ENCODE assay signal across 8 mouse cellular contexts in the genomic region with DNA sequence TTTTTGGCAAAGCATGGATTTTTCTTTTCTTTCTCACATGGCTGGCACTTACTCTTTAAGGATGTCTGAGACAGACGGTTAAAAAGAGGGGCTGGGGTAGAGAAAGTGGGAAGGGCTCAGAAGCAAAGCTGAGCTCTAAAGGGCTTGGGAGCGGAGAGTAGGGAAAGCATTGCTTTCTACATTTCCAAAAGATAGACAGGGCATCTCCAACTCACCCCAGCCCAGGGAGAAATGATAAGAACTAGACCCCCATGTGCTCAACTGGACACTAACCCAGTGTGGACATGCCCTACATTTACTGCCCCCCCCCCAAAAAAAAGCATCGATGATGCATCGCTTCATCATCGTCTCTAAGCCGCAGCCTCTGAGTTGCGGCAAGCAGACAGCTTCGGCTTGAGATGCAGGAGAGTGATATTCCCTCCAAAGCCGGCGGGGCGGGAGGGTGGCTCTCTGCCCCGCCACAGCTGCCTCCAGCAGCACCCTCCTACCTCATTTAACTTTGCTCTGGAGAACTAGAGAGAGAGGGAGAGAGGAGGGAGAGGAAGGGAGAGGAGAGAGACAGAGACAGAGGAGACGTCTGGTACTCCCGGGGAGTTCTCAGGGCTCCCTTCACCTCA. TPM values are rescaled to one million over a fixed set of nuclear protein-coding genes. Genes with fewer than 3 reads are reported as not detected.
DNase-seq lines count a peak whose midpoint lies in the region; ATAC-seq and TF ChIP-seq lines count a peak whose summit lies in the region.

No protein-coding gene starts in this region.

- no peak overlapping the region; the same call in 1 of the 2 replicates for H3K9ac ChIP-seq in lung, embryonic 14.5 days
- peak overlapping the region; percentile 73 for H3K9ac ChIP-seq in hindbrain, embryonic 13.5 days

- TF ChIP-seq POLR2A in lung, adult 2 months (IDR thresholded peaks at IDR 0.05; ENCODE audit: borderline replicate concordance, extremely low read depth, low read depth, low read length), result no peak

- H3K4me1 ChIP-seq in lung, embryonic 14.5 days (ENCODE audit: insufficient read depth), result no peaks in the 10 kb centered on the region
- H3K4me1 ChIP-seq in lung, adult 2 months (ENCODE audit: control insufficient read depth, insufficient read depth, low read length), result no peaks in the 10 kb centered on the region
- peaks cover 39% of the 10 kb centered on the region for H3K4me1 ChIP-seq in hindbrain, embryonic 13.5 days (replicated peaks)

- ATAC-seq in CD4-positive, CD25-positive, alpha-beta regulatory T cell, adult 4 months, result no peak
- ATAC-seq in lung, embryonic 14.5 days (ENCODE audit: insufficient read depth), result no peak
- ATAC-seq in hindbrain, embryonic 13.5 days (ENCODE audit: low FRiP score), result no peak

- 7% methylated on average over 14 of the region's 14 CpGs for WGBS in lung, embryonic 14.5 days
- 13% methylated on average over 14 of the region's 14 CpGs for WGBS in lung, adult 2 months
- WGBS in hindbrain, embryonic 13.5 days, result 9% methylated on average over 14 of the region's 14 CpGs

- H3K27ac ChIP-seq in lung, embryonic 14.5 days (ENCODE audit: low read depth), result no peak overlapping the region
- H3K27ac ChIP-seq in hindbrain, embryonic 13.5 days, result peak overlapping the region; percentile 71

- no peaks in the 10 kb centered on the region for H3K36me3 ChIP-seq in lung, embryonic 14.5 days (ENCODE audit: insufficient read depth)
- no peaks in the 10 kb centered on the region for H3K36me3 ChIP-seq in hindbrain, embryonic 13.5 days

- no peak for TF ChIP-seq CTCF in lung, embryonic 14.5 days (IDR thresholded peaks at IDR 0.05; ENCODE audit: low read depth)
- no peak for TF ChIP-seq CTCF in lung, adult 2 months (IDR thresholded peaks at IDR 0.05; ENCODE audit: insufficient read depth, low read length)

- H3K9me3 ChIP-seq in lung, embryonic 14.5 days (ENCODE audit: low read depth, low read length), result no peaks in the 10 kb centered on the region
- H3K9me3 ChIP-seq in hindbrain, embryonic 13.5 days, result no peaks in the 10 kb centered on the region

- H3K27me3 ChIP-seq in lung, embryonic 14.5 days (ENCODE audit: insufficient read depth, low read length), result peaks cover 48% of the 10 kb centered on the region
- peaks cover 12% of the 10 kb centered on the region for H3K27me3 ChIP-seq in hindbrain, embryonic 13.5 days

- H3K4me2 ChIP-seq in lung, embryonic 14.5 days, result peak overlapping the region; percentile 70; the same call in 1 of the 2 replicates
- H3K4me2 ChIP-seq in hindbrain, embryonic 13.5 days, result peak overlapping the region; percentile 99

- DNase-seq in CD4-positive, CD25-positive, alpha-beta regulatory T cell, adult 2 months (ENCODE audit: low read depth, low spot score), result peak; percentile 21
- DNase-seq in lung, embryonic 14.5 days, result no peak
- DNase-seq in lung, adult 2 months, result no peak
- peak; percentile 35 for DNase-seq in neural tube, embryonic 10.5 days (ENCODE audit: extremely low spot score, low spot score)
- no peak for DNase-seq in spleen, adult 12 weeks (ENCODE audit: low spot score)
- no peak for DNase-seq in cerebellum, postnatal 25 days

- H3K4me3 ChIP-seq in lung, embryonic 14.5 days (ENCODE audit: low read depth, low read length), result no peak overlapping the region
- no peak overlapping the region for H3K4me3 ChIP-seq in lung, adult 2 months (replicated peaks; ENCODE audit: extremely low read depth, low read depth, low read length)
- H3K4me3 ChIP-seq in hindbrain, embryonic 13.5 days, result peak overlapping the region; percentile 56

RNA-seq across cellular contexts. Expression of a gene that starts 1.5 kb away (rescaled TPM):
- 1 to 10 TPM in 1 of 2 experiments, under 1 TPM in 1; 0.35 to 1.9 TPM for polyA plus RNA-seq in CD4-positive, CD25-positive, alpha-beta regulatory T cell, adult 4 months (2017; shearing (Covaris generic))
- 0.57 and 0.67 TPM in 2 replicates for polyA plus RNA-seq in lung, embryonic 14.5 days (2014; fragmentation: Nextera tagmentation; extraction: Ambion mirVana)
- 19.6 and 23.6 TPM in 2 replicates for polyA plus RNA-seq in lung, adult 2 months (2012; rRNA removed)
- 7.3 and 7.4 TPM in 2 replicates for polyA plus RNA-seq in hindbrain, embryonic 13.5 days (2015; fragmentation: Nextera tagmentation; extraction: Ambion mirVana)

RNA-seq across cellular contexts. Expression of a gene that starts 13.0 kb away (rescaled TPM):
- 10 to 100 TPM; 29.4 to 29.8 TPM for polyA plus RNA-seq in CD4-positive, CD25-positive, alpha-beta regulatory T cell, adult 4 months (2017; shearing (Covaris generic))
- 27.2 and 28.7 TPM in 2 replicates for polyA plus RNA-seq in lung, embryonic 14.5 days (2014; fragmentation: Nextera tagmentation; extraction: Ambion mirVana)
- polyA plus RNA-seq in lung, adult 2 months (2012; rRNA removed), result 28.4 and 38.9 TPM in 2 replicates
- polyA plus RNA-seq in hindbrain, embryonic 13.5 days (2015; fragmentation: Nextera tagmentation; extraction: Ambion mirVana), result 27.5 and 28.0 TPM in 2 replicates

RNA-seq across cellular contexts. Expression of a gene that starts 32.3 kb away (rescaled TPM):
- polyA plus RNA-seq in CD4-positive, CD25-positive, alpha-beta regulatory T cell, adult 4 months (2017; shearing (Covaris generic)), result not detected
- 0.28 and 1.1 TPM in 2 replicates for polyA plus RNA-seq in lung, embryonic 14.5 days (2014; fragmentation: Nextera tagmentation; extraction: Ambion mirVana)
- 3.1 and 3.6 TPM in 2 replicates for polyA plus RNA-seq in lung, adult 2 months (2012; rRNA removed)
- polyA plus RNA-seq in hindbrain, embryonic 13.5 days (2015; fragmentation: Nextera tagmentation; extraction: Ambion mirVana), result 3.6 and 4.3 TPM in 2 replicates

RNA-seq across cellular contexts. Expression of a gene that starts 45.1 kb away (rescaled TPM):
- polyA plus RNA-seq in CD4-positive, CD25-positive, alpha-beta regulatory T cell, adult 4 months (2017; shearing (Covaris generic)), result not detected
- 24.6 and 28.9 TPM in 2 replicates for polyA plus RNA-seq in lung, embryonic 14.5 days (2014; fragmentation: Nextera tagmentation; extraction: Ambion mirVana)
- 34.1 and 37.1 TPM in 2 replicates for polyA plus RNA-seq in lung, adult 2 months (2012; rRNA removed)
- 124 and 135 TPM in 2 replicates for polyA plus RNA-seq in hindbrain, embryonic 13.5 days (2015; fragmentation: Nextera tagmentation; extraction: Ambion mirVana)

RNA-seq across cellular contexts. Expression of a gene that starts 52.3 kb away (rescaled TPM):
- 1 to 10 TPM in 1 of 2 experiments, under 1 TPM in 1; 0.75 to 1.0 TPM for polyA plus RNA-seq in CD4-positive, CD25-positive, alpha-beta regulatory T cell, adult 4 months (2017; shearing (Covaris generic))
- 29.7 and 32.9 TPM in 2 replicates for polyA plus RNA-seq in lung, embryonic 14.5 days (2014; fragmentation: Nextera tagmentation; extraction: Ambion mirVana)
- 11.1 and 12.5 TPM in 2 replicates for polyA plus RNA-seq in lung, adult 2 months (2012; rRNA removed)
- 5.1 and 6.6 TPM in 2 replicates for polyA plus RNA-seq in hindbrain, embryonic 13.5 days (2015; fragmentation: Nextera tagmentation; extraction: Ambion mirVana)

Comparison
In these comparisons a context has a peak if more than half of its experiments do, and no peak if none do; other contexts are left out.
1. DNase-seq: peak in CD4-positive, CD25-positive, alpha-beta regulatory T cell, adult 2 months (single experiment) and neural tube, embryonic 10.5 days (single experiment); none in lung, embryonic 14.5 days (single experiment), lung, adult 2 months (single experiment), spleen, adult 12 weeks (single experiment) and cerebellum, postnatal 25 days (0 of 2).